Mouse (Mus musculus) macrophage (primary cell): Measurements from ENCODE around the gene Tex48. TPM values are rescaled to one million over a fixed set of nuclear protein-coding genes. Genes with fewer than 3 reads are reported as not detected.

Experiments
- H3K27ac ChIP-seq: fragments of 350-480 bp; formaldehyde crosslinking; 2 replicates; pipeline ENCODE4 v1.9.0; 2021
- H3K36me3 ChIP-seq: fragments of 350-480 bp; formaldehyde crosslinking; 2 replicates; pipeline ENCODE4 v1.9.0; 2021; ENCODE audit errors: inconsistent target
- H3K4me3 ChIP-seq: fragments of 350-480 bp; formaldehyde crosslinking; 2 replicates; pipeline ENCODE4 v1.9.0; 2021; ENCODE audit errors: inconsistent target
- H3K79me2 ChIP-seq: fragments of 350-480 bp; formaldehyde crosslinking; 2 replicates; pipeline ENCODE4 v1.9.0; 2021; ENCODE audit errors: inconsistent target
- WGBS: methylation state at CpG from one replicate; pipeline ENCODE4 v1.1.7; 2026; ENCODE audit warnings: inconsistent platforms; ENCODE audit not compliant: missing documents; 5-methylcytosine and 5-hydroxymethylcytosine counted together
- polyA plus RNA-seq: library from polyadenylated mRNA; stranded (reverse); fragments of 250-400 nt; gene quantifications from 3 replicates; pipeline ENCODE4 v1.2.4, GENCODE M21; 2018; ENCODE audit warnings: inconsistent platforms

The Tex48 gene
- polyA plus RNA-seq, 1 experiment from 2014 or later = not detected

DNA sequence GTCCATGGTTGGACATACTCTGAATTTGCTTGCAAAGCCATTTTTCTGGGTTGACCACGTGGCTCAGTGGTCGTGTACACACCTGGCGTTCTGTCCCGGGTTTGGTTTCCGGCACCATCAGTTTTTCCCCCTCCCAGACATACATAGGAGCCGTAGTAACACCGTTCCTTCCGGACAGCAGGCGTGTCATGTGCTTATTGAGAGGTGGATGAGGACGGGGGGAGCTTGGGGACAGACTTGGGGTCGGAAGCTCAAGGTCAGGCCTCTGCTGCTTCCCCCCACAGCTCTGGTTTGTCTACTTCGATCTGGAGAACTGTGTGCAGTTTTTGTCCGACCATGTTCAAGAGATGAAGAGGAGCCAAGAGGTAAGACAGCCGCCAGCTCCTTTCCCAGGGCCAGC, 42.6 kb downstream of the Tex48 start:
- H3K79me2 ChIP-seq = no peaks in the 10 kb centered on the region
- no peak overlapping the region for H3K27ac ChIP-seq
- 98% methylated on average over 14 of the region's 14 CpGs for WGBS
- H3K36me3 ChIP-seq = peaks cover 66% of the 10 kb centered on the region
- no peak overlapping the region for H3K4me3 ChIP-seq

DNA sequence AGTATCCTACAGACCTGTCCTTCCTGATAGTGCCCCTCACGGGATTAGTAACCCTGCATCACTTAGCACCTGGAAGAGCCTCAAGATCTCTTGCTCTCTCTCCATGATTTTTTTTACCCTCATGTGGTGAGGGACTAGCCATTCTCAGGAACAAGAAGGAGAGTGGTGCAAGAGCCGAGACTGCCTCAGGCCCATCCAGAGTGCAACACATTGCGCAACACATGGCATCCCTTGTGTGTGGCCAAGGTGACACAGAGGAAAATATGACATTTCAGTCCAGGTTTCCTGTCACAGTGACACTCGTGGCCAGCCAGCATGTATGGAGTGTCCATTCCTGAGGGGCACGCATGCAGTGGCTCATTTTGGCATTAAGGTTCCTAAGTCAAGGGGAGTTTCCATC, 49.6 kb downstream of the Tex48 start:
- Histone ChIP-seq H3K27ac (no peak overlapping the region), H3K4me3 (no peak overlapping the region), H3K36me3 (peaks cover 65% of the 10 kb centered on the region), H3K79me2 (no peaks in the 10 kb centered on the region)
- WGBS = 68% methylated on average over 5 of the region's 5 CpGs

DNA sequence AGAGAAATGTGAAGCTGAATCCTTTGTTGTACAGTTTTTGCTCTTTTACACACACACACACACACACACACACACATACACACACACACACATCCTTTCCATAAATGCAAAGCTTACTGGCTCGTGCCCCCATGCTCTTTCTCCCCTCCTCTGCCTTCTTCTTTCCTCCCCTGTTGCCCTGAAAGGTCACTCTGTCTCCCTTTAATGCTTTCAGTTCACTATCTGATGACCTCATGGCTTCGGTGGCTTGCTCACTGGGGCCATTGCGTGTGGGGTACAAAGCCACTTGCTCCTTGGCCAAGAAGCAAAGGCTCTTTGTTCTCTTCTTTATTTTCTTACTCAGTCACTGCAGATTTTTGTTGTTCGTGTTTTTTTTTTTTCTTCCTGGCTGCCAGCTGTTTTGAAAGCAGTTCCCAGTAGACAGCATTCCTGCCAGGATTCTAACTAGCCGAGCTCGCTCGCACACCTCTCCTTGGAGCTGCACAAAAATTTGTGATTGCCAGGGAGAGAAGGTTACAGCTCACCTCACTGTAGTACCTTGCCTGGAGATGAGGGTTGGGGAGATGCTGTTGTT, 51.9 kb downstream of the Tex48 start:
- peaks cover 83% of the 10 kb centered on the region for H3K36me3 ChIP-seq
- H3K79me2 ChIP-seq = no peaks in the 10 kb centered on the region
- H3K4me3 ChIP-seq = no peak overlapping the region
- WGBS = 90% methylated on average over 6 of the region's 7 CpGs
- no peak overlapping the region for H3K27ac ChIP-seq

DNA sequence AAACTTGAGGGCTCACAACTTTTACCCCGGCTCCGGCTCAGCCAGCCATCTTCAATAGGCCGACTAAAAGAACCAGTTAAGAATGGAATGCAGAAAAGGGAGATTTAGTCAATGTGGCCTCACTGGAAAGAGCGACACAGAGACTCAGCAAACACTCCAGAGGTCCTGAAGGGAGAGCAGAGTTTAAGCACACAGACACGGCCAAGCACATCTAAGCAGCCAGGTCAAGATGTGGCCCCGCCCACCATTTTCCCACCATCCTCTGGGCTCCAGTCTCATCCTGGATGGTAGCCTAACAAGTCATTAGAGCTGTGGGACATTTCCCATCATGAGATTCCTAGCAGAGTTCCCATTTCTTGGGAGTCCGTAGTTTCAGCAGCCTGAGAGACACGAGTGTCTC, 52.9 kb downstream of the Tex48 start:
- Histone ChIP-seq H3K79me2 (no peaks in the 10 kb centered on the region; the same call in 1 of the 2 replicates), H3K27ac (no peak overlapping the region), H3K4me3 (no peak overlapping the region), H3K36me3 (peaks cover 92% of the 10 kb centered on the region)
- WGBS = 96% methylated on average over 8 of the region's 8 CpGs

DNA sequence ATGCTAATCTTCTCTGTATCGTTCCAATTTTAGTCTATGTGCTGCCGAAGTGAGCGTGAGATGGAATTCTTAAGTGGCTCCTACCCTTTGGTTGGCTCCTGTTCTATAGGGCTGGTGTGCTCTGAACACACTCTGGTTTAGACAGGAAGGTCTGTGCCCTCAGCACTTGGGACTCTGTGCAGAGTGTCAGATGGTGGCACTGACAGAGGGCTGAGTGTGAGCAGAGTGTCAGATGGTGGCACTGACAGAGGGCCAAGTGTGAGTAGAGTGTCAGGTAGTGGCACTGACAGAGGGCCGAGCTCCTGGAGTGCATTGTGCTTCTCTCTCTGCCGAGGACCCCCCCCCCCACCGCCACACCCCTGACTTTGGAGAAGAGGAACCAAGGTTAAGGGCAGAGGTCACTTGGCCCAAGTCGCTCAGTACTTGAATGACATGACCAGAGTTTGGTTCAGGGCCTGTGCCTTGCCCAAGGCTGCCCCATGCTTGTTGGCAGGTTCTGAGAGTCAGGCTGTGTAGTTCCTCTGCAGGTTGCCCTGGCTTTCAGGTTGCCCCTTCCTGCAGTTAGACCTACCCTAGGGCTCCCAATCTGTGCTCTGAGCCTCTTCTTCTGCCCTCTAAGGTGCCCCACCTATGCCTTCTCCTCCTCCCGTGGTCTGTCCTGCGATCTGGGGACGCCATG, 54.4 kb downstream of the Tex48 start:
- 89% methylated on average over 10 of the region's 10 CpGs for WGBS
- Histone ChIP-seq H3K36me3 (peaks cover 96% of the 10 kb centered on the region), H3K4me3 (no peak overlapping the region), H3K79me2 (peaks cover 9% of the 10 kb centered on the region; the same call in 1 of the 2 replicates), H3K27ac (no peak overlapping the region)

DNA sequence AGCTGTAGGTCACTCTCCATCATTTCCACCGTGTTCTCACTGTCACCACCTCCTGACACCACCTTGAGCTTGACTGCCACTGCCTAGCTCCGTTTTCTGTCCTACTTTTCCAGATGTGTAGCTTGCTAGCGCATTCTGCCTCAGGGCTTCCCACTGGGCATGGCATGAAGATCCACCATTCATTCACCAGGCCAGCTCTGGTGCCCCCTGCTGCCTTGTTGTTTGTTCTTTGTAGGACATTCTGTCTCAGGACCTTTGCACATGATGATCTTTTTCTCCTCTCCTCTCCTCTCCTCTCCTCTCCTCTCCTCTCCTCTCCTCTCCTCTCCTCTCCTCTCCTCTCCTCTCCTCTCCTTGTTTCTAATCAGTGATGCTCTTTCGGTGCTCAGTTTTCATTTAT, 59.5 kb downstream of the Tex48 start:
- Histone ChIP-seq H3K4me3 (no peak overlapping the region), H3K79me2 (peaks cover 28% of the 10 kb centered on the region; the same call in 1 of the 2 replicates)
- WGBS = 63% methylated on average over 3 of the region's 4 CpGs

DNA sequence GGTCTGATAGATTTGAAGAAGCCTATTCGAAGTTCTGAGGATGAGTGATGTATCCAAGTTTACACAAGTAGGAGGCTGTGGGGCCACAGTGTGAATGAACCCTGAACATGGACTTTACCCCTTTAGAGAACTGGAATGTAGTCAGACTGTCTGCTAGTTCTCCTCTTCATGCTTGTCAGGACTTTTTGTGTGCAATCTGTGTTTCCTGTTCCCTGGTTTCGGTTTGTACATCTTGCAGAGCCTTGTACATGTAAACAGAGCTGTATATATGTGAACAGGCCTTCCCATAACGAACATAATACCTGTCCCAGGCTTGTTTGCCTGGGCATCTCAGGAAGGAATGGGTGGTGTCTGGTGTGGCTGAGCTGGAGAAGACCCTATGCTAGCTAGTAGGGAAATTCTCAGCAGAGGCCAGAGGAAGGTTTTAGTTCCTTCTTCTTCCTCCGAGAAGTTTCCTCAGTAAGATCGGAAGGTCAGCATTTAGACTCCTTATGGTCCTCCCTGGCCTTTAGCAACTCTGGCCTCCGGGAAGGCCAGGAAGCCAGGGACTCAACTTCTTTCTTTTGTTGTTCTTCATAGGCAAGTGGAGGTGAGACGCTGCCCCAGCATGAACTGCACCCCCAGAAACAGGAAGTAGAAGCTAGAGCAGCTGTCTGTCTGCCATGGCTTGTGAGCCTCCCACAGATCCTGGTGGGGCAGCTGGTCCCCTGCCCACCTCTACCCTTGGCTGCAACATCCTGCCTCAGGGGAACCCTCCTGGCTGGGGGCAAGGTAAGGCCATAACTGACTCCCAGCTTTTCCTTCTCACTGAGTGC, 60.2 kb downstream of the Tex48 start:
- peak overlapping the region; percentile 84 for H3K27ac ChIP-seq
- WGBS = 0% methylated on average over 7 of the region's 7 CpGs
- peak overlapping the region; percentile 7; the same call in 1 of the 2 replicates for H3K4me3 ChIP-seq
- peaks cover 39% of the 10 kb centered on the region for H3K36me3 ChIP-seq
- peaks cover 28% of the 10 kb centered on the region; the same call in 1 of the 2 replicates for H3K79me2 ChIP-seq

More for the DNA sequence above, 59.5 kb downstream of the Tex48 start:
- Histone ChIP-seq H3K36me3 (peaks cover 45% of the 10 kb centered on the region), H3K27ac (peak overlapping the region; percentile 84)

DNA sequence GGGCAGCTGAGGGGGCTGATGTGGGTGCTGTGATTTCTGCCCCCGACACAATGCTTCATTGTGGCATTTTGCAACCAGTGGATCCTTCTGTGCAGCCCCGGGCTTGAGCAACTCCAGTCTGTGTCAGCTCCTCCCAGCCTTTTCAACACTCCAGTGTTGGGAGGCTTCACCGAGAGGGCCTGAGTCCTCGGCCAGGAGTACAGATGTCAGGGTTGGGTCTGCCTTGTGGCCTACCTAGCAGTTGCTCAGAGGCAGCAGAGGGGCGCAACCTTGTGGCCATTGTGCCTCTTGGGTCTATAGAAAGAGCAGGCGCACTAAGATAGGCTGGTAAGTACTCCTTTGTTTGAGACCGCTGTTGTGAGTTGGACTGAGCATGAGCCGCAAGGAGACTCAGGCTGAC, 62.1 kb downstream of the Tex48 start:
- Histone ChIP-seq H3K27ac (peak overlapping the region; percentile 84), H3K4me3 (peak overlapping the region; percentile 51), H3K79me2 (peaks cover 28% of the 10 kb centered on the region; the same call in 1 of the 2 replicates), H3K36me3 (peaks cover 21% of the 10 kb centered on the region)
- 33% methylated on average over 8 of the region's 8 CpGs for WGBS

DNA sequence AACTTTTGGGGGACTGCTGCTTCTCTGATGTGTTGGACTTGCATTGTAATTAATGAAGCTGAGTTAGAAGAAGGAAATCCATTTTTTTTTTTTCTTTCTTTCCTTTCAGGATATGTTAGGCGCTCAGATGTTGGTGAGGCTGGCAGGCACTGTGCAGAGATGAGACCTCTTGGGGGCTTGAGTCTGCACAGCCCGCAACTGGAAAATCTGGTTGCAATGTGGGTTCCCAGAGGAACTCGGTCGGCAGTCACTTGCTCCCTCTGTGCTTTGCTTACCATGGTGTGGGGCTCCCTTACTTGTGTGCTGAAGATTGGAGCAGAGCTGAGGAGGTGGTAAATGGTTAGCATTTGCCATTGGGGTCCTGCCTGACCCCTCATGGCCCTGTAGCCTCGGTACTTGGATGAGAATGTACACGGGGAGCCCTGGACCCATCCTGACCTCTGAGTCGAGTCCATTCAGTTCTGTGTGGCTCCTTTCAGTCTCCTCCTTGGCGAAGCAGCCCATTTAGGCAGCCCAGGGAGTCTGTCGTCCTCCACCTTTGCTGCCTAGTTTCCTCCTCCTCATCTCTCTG, 63.0 kb downstream of the Tex48 start:
- 32% methylated on average over 9 of the region's 9 CpGs for WGBS
- H3K27ac ChIP-seq = peak overlapping the region; percentile 84
- H3K4me3 ChIP-seq = peak overlapping the region; percentile 51
- peaks cover 28% of the 10 kb centered on the region; the same call in 1 of the 2 replicates for H3K79me2 ChIP-seq
- H3K36me3 ChIP-seq = peaks cover 12% of the 10 kb centered on the region

DNA sequence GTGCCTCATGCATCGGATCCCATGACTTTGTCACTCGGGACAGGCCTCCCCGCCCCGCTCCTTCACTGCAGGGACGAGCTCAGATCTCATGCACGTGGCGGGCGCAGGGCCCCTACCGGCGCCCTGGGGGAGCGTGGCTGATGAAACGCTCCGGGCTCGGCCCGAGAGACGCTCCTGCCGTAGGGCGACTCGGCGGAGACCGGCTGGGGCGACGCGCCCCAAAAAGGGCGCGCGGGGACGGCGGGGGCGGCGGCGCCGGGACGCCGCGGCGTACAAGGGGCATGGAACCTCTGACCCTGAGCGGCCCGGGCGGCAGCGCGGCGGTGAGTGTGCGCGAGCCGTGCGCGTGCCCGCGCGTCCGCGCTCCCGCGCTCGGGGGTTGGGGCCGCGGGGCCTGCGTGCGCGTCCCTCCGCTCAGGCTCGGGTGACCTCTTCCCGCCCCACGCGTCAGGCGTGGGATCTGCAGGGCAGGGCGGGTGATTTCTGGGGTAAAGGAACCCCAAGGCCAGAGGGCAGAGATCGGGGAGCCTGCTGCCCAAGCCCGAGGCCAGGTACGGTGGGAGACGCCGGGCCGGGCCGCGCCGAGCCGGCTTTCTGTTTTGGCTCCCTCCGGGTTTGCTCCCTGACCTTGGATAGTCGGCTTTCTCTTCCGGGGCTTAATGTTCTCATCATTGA, 63.7 kb downstream of the Tex48 start, which contains the start of gene Tmem268:
Tmem268 (plus strand) TSS at position 375 of the 675 bp plus-strand sequence.
- Histone ChIP-seq H3K36me3 (peaks cover 5% of the 10 kb centered on the region), H3K27ac (peak within 1 kb of the TSS; percentile 84)
- 0% methylated on average over 73 of the region's 81 CpGs for WGBS

DNA sequence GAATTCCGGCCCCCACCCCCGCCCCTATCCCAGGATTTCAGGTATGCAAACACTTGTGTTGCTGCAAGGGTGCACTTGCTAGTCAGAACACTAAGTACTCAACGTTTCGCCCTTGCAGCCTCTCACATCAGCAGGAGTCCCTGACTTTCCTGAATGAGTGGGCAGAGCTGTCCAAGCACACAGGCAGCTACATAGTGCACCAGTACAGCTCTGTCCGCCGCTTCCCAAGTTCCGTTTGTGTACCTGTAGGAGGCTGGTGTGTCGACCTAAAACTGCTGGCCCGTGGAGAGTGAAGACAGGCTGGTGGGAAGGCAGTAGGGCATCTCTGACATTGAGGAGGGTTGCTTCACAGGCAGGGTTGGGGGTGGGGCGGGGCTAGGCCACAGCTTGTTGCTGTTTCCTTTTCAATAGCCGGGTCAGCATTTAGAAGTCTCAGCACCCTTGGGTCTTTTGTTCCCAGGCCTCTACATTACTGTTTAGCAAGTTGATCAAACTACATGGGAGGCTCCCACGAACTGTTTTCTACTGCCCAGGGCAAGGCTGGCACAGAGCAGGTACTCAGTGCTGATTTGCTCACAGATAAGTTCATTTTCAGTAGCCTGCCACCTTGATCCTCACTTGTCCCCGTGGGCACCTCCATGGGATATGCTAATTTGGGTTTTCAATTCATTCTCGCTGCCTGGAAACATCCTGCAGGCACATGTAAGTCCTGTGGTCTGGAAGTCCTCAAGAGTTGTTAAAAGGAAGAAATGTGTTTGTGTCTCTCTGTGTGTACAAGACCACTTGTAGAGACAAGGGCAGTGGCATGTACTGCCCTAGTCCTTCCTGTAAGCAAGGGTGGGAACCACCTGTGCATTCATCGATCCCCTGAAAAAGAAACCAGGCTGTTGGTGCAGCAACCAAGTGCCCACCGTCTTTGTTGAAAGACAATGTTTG, 64.8 kb downstream of the Tex48 start:
- H3K36me3 ChIP-seq = 0 out of 2 replicates have a peak, but pooled peaks cover 6% of the 10 kb centered on the region
- peak overlapping the region; percentile 80 for H3K27ac ChIP-seq
- peak overlapping the region; percentile 15; the same call in 1 of the 2 replicates for H3K4me3 ChIP-seq
- 43% methylated on average over 16 of the region's 16 CpGs for WGBS
- H3K79me2 ChIP-seq = peaks cover 19% of the 10 kb centered on the region; the same call in 1 of the 2 replicates

More for the DNA sequence above, 63.7 kb downstream of the Tex48 start, which contains the start of gene Tmem268:
- Histone ChIP-seq H3K79me2 (peaks cover 23% of the 10 kb centered on the region; the same call in 1 of the 2 replicates), H3K4me3 (peak within 1 kb of the TSS; percentile 51)
